Mouse (Mus musculus) liver, postnatal 0 days (tissue): ENCODE measurements around the gene Slx4ip. TPM values are rescaled to one million over a fixed set of nuclear protein-coding genes. Genes with fewer than 3 reads are reported as not detected.

Experiments used
- ATAC-seq: fragments of 200-750 bp; cut with Nextera tagmentation; 2 replicates; pipeline ENCODE4 v1.8.0; 2017; ENCODE audit warnings: mild to moderate bottlenecking, moderate library complexity
- DNase-seq: peaks from one replicate; pipeline ENCODE4 v3.0.0-alpha.2; 2016
- H3K27ac ChIP-seq: fragments of 300-500 bp; sonication (generic); 2 replicates; pipeline ENCODE4 v1.5.1; 2014; ENCODE audit warnings: antibody characterized with exemption, moderate library complexity, mild to moderate bottlenecking, low read depth
- H3K27me3 ChIP-seq: fragments of 300-500 bp; sonication (generic); 2 replicates; pipeline ENCODE4 v1.6.1; 2014; ENCODE audit warnings: low read length, control low read depth, mixed read lengths; ENCODE audit not compliant: insufficient read depth
- H3K36me3 ChIP-seq: fragments of 300-500 bp; sonication (generic); replicated peaks from 2 replicates; pipeline ENCODE4 v1.6.1; 2014; ENCODE audit warnings: mild to moderate bottlenecking, control low read depth, low read length, moderate library complexity, mixed read lengths; ENCODE audit not compliant: insufficient read depth
- H3K4me1 ChIP-seq: fragments of 300-500 bp; sonication (generic); 2 replicates; pipeline ENCODE4 v1.6.1; 2014; ENCODE audit warnings: antibody characterized with exemption, mild to moderate bottlenecking, control low read depth; ENCODE audit not compliant: insufficient read depth
- H3K4me2 ChIP-seq: fragments of 300-500 bp; sonication (generic); 2 replicates; pipeline ENCODE4 v1.6.1; 2014; ENCODE audit warnings: low read depth, mild to moderate bottlenecking, low read length, moderate library complexity, mixed read lengths
- H3K4me3 ChIP-seq: fragments of 300-500 bp; sonication (generic); 2 replicates; pipeline ENCODE4 v1.5.1; 2014; ENCODE audit warnings: low read depth, low read length
- H3K9ac ChIP-seq: fragments of 300-500 bp; sonication (generic); replicated peaks from 2 replicates; pipeline ENCODE4 v1.6.1; 2014; ENCODE audit warnings: mild to moderate bottlenecking, moderate library complexity
- H3K9me3 ChIP-seq: fragments of 300-500 bp; sonication (generic); 2 replicates; pipeline ENCODE4 v1.6.1; 2016; ENCODE audit warnings: mild to moderate bottlenecking, control low read depth, low read length, mixed read lengths
- CTCF ChIP-seq: sonication (generic); IDR thresholded peaks from 2 replicates; pipeline ENCODE4 v1.5.1; 2016; ENCODE audit warnings: antibody characterized with exemption, low read depth
- EP300 ChIP-seq: IDR thresholded peaks from 2 replicates; pipeline ENCODE4 v1.6.1; 2016; ENCODE audit warnings: antibody characterized with exemption, low read depth, mild to moderate bottlenecking
- WGBS: fragments of 180-500 bp; shearing (Covaris S2); extraction: QIAGEN DNeasy Blood & Tissue Kit; methylation state at CpG from one replicate; pipeline ENCODE4 v1.1.7; 2014; ENCODE audit not compliant: insufficient replicate concordance; 5-methylcytosine and 5-hydroxymethylcytosine counted together
- polyA plus RNA-seq: library from polyadenylated mRNA; unstranded; fragments of >200 nt; fragmentation: Nextera tagmentation; extraction: Ambion mirVana; gene quantifications from 2 replicates; pipeline ENCODE4 v1.2.1, GENCODE M21; 2015

Gene Slx4ip
- polyA plus RNA-seq, 1 experiment from 2014 or later: 1.7 TPM

- no peaks in the 10 kb centered on the region for H3K4me1 ChIP-seq
- no peaks in the 10 kb centered on the region for H3K9me3 ChIP-seq
- H3K27ac ChIP-seq: no peak overlapping the region
- H3K4me2 ChIP-seq: no peak overlapping the region
- ATAC-seq (no peak), DNase-seq (no peak)
- TF ChIP-seq EP300 (no peak), CTCF (no peak)
- WGBS: 86% methylated on average over 24 of the region's 24 CpGs
- no peaks in the 10 kb centered on the region for H3K27me3 ChIP-seq
- H3K4me3 ChIP-seq: no peak overlapping the region
- H3K36me3 ChIP-seq: no peaks in the 10 kb centered on the region; the same call in 1 of the 2 replicates
- H3K9ac ChIP-seq: no peak overlapping the region
These were observed 192.0 kb downstream of the Slx4ip start for GRCm38 (mm10) chr2:137082896-137083620.

- ATAC-seq (no peak), DNase-seq (no peak)
- 69% methylated on average over 8 of the region's 8 CpGs for WGBS
- Histone ChIP-seq H3K27me3 (no peaks in the 10 kb centered on the region), H3K4me3 (no peak overlapping the region), H3K36me3 (no peaks in the 10 kb centered on the region; the same call in 1 of the 2 replicates), H3K27ac (no peak overlapping the region), H3K4me2 (no peak overlapping the region), H3K9me3 (no peaks in the 10 kb centered on the region), H3K4me1 (no peaks in the 10 kb centered on the region), H3K9ac (no peak overlapping the region)
- TF ChIP-seq CTCF (no peak), EP300 (no peak)
These were observed 194.2 kb downstream of the Slx4ip start for GRCm38 (mm10) chr2:137085257-137085656.

GRCm38 (mm10) chr2:137086621-137087395, 195.8 kb downstream of the Slx4ip start:
- no peak for ATAC-seq
- no peak overlapping the region for H3K4me2 ChIP-seq
- no peak overlapping the region for H3K4me3 ChIP-seq
- no peaks in the 10 kb centered on the region for H3K27me3 ChIP-seq
- H3K27ac ChIP-seq: no peak overlapping the region
- H3K36me3 ChIP-seq: no peaks in the 10 kb centered on the region; the same call in 1 of the 2 replicates
- no peak for DNase-seq
- H3K4me1 ChIP-seq: no peaks in the 10 kb centered on the region
- no peaks in the 10 kb centered on the region for H3K9me3 ChIP-seq
- H3K9ac ChIP-seq: no peak overlapping the region
- TF ChIP-seq CTCF (no peak), EP300 (no peak)
- 85% methylated on average over 14 of the region's 14 CpGs for WGBS

GRCm38 (mm10) chr2:137087705-137088104, 196.7 kb downstream of the Slx4ip start:
- Histone ChIP-seq H3K4me1 (no peaks in the 10 kb centered on the region), H3K27me3 (no peaks in the 10 kb centered on the region), H3K9ac (no peak overlapping the region), H3K9me3 (no peaks in the 10 kb centered on the region), H3K27ac (no peak overlapping the region), H3K36me3 (no peaks in the 10 kb centered on the region; the same call in 1 of the 2 replicates), H3K4me2 (no peak overlapping the region), H3K4me3 (no peak overlapping the region)
- no peak for TF ChIP-seq CTCF
- no peak for TF ChIP-seq EP300
- no peak for DNase-seq
- no peak for ATAC-seq
- WGBS: 66% methylated on average over 6 of the region's 6 CpGs

- no peaks in the 10 kb centered on the region for H3K36me3 ChIP-seq
- ATAC-seq: no peak
- no peaks in the 10 kb centered on the region for H3K9me3 ChIP-seq
- H3K27ac ChIP-seq: no peak overlapping the region
- 67% methylated on average over 11 of the region's 11 CpGs for WGBS
- TF ChIP-seq CTCF (no peak), EP300 (no peak)
- no peak overlapping the region for H3K9ac ChIP-seq
- H3K4me3 ChIP-seq: no peak overlapping the region
- DNase-seq: no peak
- H3K4me2 ChIP-seq: no peak overlapping the region
- H3K4me1 ChIP-seq: no peaks in the 10 kb centered on the region
- no peaks in the 10 kb centered on the region for H3K27me3 ChIP-seq
These were observed 200.9 kb downstream of the Slx4ip start for GRCm38 (mm10) chr2:137091766-137092522.
